Mouse (Mus musculus): ENCODE results near the gene Ccn2.

DNA sequence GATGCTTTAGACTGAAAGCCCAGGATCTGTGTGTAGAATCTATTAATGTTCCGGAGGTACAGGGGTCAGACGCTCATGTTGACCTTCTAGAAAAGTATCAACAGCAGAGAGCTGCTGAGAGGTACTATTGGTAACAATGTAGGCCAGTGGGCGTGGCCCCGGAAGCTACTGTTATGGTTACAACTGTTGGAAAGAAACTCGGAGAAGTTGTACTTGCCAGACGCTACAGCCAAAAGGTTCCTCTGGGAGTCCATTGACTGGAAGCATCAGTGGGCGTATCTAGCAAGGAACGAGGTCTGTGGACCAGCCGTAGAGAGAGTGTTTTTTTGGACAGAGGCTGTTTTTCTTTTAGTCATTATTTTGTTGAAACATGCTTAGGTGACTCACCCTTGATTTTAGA lies 14.5 kb downstream of the Ccn2 start:
- no peak for TF ChIP-seq CTCF (IDR thresholded peaks at IDR 0.05; ENCODE audit: insufficient read depth, low read length)
- no peak for TF ChIP-seq POLR2A (IDR thresholded peaks at IDR 0.05; ENCODE audit: borderline replicate concordance, extremely low read depth, low read depth, low read length)

Data from lung, adult 2 months (tissue).